Mouse (Mus musculus) c-Kit-negative CD71-positive TER-119-positive erythroid progenitor cells, embryonic 14.5 days (primary cell): ENCODE data around the gene Plch1.

ENCODE experiments used
- DNase-seq: peaks from one replicate; pipeline ENCODE4 v3.0.0-alpha.2; 2013; ENCODE audit warnings: low read depth, low spot score

Gene Plch1

GRCm38 (mm10) chr3:63692727-63693126 lies 206.5 kb downstream of the Plch1 start:
- DNase-seq = no peak

- no peak for DNase-seq
These were observed 230.5 kb downstream of the Plch1 start for GRCm38 (mm10) chr3:63668779-63669178.

GRCm38 (mm10) chr3:63665307-63665706 lies 234.0 kb downstream of the Plch1 start:
- DNase-seq = no peak

GRCm38 (mm10) chr3:63664575-63665243 lies 234.6 kb downstream of the Plch1 start:
- DNase-seq = no peak
